Mouse (Mus musculus): ENCODE data around the gene Unk. TPM values are rescaled to one million over a fixed set of nuclear protein-coding genes. Genes with fewer than 3 reads are reported as not detected.

Gene Unk
- polyA plus RNA-seq, 1 experiment from 2014 or later, result 34.1 TPM

DNA sequence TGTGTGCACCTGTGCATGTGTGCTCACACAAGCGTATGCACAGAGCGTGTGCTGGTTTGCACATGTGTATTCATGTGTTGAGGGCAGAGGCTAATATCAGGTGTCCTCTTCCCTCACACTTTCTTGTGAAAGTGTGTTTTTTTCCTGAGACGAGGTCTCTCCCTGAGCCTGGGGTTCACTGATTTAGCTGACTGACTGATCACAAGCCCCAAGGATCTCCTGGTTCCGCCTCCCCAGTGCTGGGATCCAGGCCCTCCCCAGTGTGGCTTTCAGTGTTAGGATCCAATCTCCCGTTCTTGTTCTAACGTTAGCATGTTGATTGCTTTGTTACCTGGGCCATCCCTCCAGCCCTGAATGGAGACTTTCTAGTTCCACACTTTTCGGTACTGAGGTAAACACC is 70.7 kb downstream of the Unk start:
- Histone ChIP-seq H3K27me3 (replicated peaks; ENCODE audit: control insufficient read depth, insufficient read depth, low read length) (no peaks in the 10 kb centered on the region), H3K4me1 (replicated peaks; ENCODE audit: control insufficient read depth, insufficient read depth, low read length) (peaks cover 45% of the 10 kb centered on the region), H3K36me3 (ENCODE audit: control insufficient read depth, insufficient read depth, low read length) (no peaks in the 10 kb centered on the region), H3K9me3 (ENCODE audit: control insufficient read depth, low read length) (no peaks in the 10 kb centered on the region), H3K9ac (ENCODE audit: low read depth, low read length) (no peak overlapping the region), H3K4me3 (ENCODE audit: low read depth, low read length) (no peak overlapping the region), H3K27ac (ENCODE audit: low read depth, low read length) (no peak overlapping the region), H3K4me2 (no peak overlapping the region)
- DNase-seq (ENCODE audit: low spot score) (no peak), ATAC-seq (replicated peaks; ENCODE audit: low FRiP score) (no peak)
- 81% methylated on average over 7 of the region's 7 CpGs for WGBS

DNA sequence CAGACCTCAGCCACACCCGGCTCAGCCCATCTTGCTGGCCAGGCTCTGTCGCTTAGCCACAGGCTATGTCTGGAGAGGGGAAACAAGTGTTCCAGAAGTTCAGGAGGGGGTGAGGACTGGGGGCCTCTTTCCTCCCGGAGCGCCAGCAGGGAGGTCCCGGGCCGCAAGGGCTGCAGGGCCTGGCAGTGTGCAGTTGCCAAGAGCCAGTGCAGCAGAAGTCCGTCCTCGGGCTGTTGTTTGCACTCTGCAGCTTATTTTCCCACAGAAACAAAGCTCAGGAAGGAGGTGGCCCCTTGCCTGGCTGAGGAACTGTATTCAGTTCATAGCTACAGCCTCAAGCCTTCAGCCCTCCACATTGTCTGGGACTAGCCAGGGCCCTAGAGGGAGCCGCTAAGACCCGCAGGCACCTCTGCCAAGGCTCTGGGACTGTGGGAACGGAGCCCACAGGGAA is 71.8 kb downstream of the Unk start:
- DNase-seq (ENCODE audit: low spot score) (no peak), ATAC-seq (replicated peaks; ENCODE audit: low FRiP score) (no peak)
- peaks cover 8% of the 10 kb centered on the region for H3K27me3 ChIP-seq (replicated peaks; ENCODE audit: control insufficient read depth, insufficient read depth, low read length)
- peak overlapping the region; percentile 50 for H3K9ac ChIP-seq (ENCODE audit: low read depth, low read length)
- no peak overlapping the region for H3K4me3 ChIP-seq (ENCODE audit: low read depth, low read length)
- no peaks in the 10 kb centered on the region for H3K9me3 ChIP-seq (ENCODE audit: control insufficient read depth, low read length)
- no peaks in the 10 kb centered on the region for H3K36me3 ChIP-seq (ENCODE audit: control insufficient read depth, insufficient read depth, low read length)
- peak overlapping the region; percentile 43 for H3K4me2 ChIP-seq
- 53% methylated on average over 11 of the region's 11 CpGs for WGBS
- peaks cover 57% of the 10 kb centered on the region for H3K4me1 ChIP-seq (replicated peaks; ENCODE audit: control insufficient read depth, insufficient read depth, low read length)
- peak overlapping the region; percentile 72 for H3K27ac ChIP-seq (ENCODE audit: low read depth, low read length)

DNA sequence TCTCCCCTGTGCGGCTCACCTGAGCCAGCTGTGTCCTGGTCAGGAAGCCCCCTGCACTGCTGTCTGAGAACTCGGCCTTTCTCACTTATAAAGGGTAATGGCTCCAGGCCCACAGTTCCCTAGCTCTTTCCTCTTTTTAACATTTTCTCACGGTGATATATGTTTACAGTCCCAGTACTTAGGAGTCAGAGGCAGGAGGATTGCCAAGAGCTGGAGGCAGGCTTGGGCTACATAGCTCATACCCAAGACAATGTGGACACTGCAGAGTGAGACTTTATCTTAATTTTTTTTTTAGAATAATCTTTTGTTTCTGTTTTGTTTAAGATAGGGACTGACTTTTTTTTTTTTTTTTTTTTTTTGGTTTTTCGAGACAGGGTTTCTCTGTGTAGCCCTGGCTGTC is 72.3 kb downstream of the Unk start:
- H3K4me1 ChIP-seq (replicated peaks; ENCODE audit: control insufficient read depth, insufficient read depth, low read length), result peaks cover 59% of the 10 kb centered on the region
- H3K9me3 ChIP-seq (ENCODE audit: control insufficient read depth, low read length), result no peaks in the 10 kb centered on the region
- H3K27me3 ChIP-seq (replicated peaks; ENCODE audit: control insufficient read depth, insufficient read depth, low read length), result peaks cover 13% of the 10 kb centered on the region
- ATAC-seq (replicated peaks; ENCODE audit: low FRiP score), result no peak
- H3K4me2 ChIP-seq, result no peak overlapping the region; the same call in 1 of the 2 replicates
- H3K9ac ChIP-seq (ENCODE audit: low read depth, low read length), result peak overlapping the region; percentile 50; the same call in 1 of the 2 replicates
- 59% methylated on average over 3 of the region's 4 CpGs for WGBS
- DNase-seq (ENCODE audit: low spot score), result no peak
- H3K36me3 ChIP-seq (ENCODE audit: control insufficient read depth, insufficient read depth, low read length), result no peaks in the 10 kb centered on the region
- H3K27ac ChIP-seq (ENCODE audit: low read depth, low read length), result peak overlapping the region; percentile 72
- no peak overlapping the region for H3K4me3 ChIP-seq (ENCODE audit: low read depth, low read length)

DNA sequence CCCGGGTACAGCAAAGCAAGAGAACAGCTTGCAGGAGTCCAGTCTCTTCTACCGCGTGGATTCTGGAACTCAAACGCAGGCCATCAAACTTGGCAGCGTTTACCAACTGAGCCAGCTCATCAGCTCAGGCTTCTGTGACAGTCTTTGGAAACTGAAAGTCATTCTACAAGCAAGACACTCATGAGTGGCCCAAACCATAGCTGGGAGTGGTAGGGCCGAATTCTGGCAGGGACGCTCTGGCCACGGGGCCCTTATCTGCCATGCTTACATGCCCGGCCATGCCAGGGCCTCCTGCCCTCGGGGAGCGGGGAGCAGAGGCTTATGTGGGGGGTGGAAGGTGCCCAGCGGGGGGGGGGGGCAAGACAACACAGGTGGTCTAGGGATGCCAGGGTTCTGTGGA is 73.5 kb downstream of the Unk start:
- Histone ChIP-seq H3K27ac (ENCODE audit: low read depth, low read length) (peak overlapping the region; percentile 16; the same call in 1 of the 2 replicates), H3K4me2 (no peak overlapping the region), H3K4me3 (ENCODE audit: low read depth, low read length) (no peak overlapping the region), H3K4me1 (replicated peaks; ENCODE audit: control insufficient read depth, insufficient read depth, low read length) (peaks cover 65% of the 10 kb centered on the region), H3K36me3 (ENCODE audit: control insufficient read depth, insufficient read depth, low read length) (no peaks in the 10 kb centered on the region), H3K9ac (ENCODE audit: low read depth, low read length) (no peak overlapping the region), H3K9me3 (ENCODE audit: control insufficient read depth, low read length) (no peaks in the 10 kb centered on the region), H3K27me3 (replicated peaks; ENCODE audit: control insufficient read depth, insufficient read depth, low read length) (peaks cover 24% of the 10 kb centered on the region)
- WGBS, result 70% methylated on average over 12 of the region's 12 CpGs
- no peak for DNase-seq (ENCODE audit: low spot score)
- ATAC-seq (replicated peaks; ENCODE audit: low FRiP score), result no peak

DNA sequence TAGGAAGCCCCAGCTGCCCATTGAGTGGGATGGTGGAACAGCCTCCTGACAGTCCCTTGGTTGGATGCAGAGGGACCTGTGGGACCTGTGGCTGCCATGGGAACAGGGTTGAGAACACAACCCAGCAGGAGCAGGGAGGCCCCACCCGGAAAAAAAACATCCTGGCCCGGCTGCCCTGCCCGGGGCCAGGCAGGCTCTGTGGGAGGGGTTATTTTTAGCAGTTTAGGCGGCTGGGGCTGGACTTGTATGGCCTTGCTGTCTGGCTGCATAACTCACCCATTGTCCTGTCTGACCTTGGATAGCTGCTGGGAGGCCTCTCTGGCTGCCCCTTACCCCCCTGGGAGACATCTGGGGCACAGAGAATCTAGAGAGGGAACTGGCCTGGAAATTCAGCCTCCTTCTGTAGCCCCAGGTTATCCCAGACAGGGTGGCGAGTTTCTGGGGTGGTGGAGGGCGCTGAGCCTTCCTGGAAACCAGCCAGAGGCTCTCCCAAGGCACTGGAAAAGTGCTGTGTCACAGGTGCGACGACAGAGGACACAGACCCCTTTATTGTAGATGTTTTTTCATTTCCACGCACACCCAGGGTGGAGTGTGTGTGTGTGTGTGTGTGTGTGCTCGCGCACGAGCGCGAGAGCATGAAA is 74.0 kb downstream of the Unk start:
- DNase-seq (ENCODE audit: low spot score) (no peak), ATAC-seq (replicated peaks; ENCODE audit: low FRiP score) (0 out of 2 replicates have a peak, but pooled peaks have one; percentile 16)
- H3K9me3 ChIP-seq (ENCODE audit: control insufficient read depth, low read length), result no peaks in the 10 kb centered on the region
- no peak overlapping the region for H3K4me2 ChIP-seq
- 46% methylated on average over 14 of the region's 14 CpGs for WGBS
- H3K4me3 ChIP-seq (ENCODE audit: low read depth, low read length), result no peak overlapping the region
- H3K9ac ChIP-seq (ENCODE audit: low read depth, low read length), result no peak overlapping the region
- peaks cover 65% of the 10 kb centered on the region for H3K4me1 ChIP-seq (replicated peaks; ENCODE audit: control insufficient read depth, insufficient read depth, low read length)
- peaks cover 29% of the 10 kb centered on the region for H3K27me3 ChIP-seq (replicated peaks; ENCODE audit: control insufficient read depth, insufficient read depth, low read length)
- peak overlapping the region; percentile 16; the same call in 1 of the 2 replicates for H3K27ac ChIP-seq (ENCODE audit: low read depth, low read length)
- H3K36me3 ChIP-seq (ENCODE audit: control insufficient read depth, insufficient read depth, low read length), result no peaks in the 10 kb centered on the region

DNA sequence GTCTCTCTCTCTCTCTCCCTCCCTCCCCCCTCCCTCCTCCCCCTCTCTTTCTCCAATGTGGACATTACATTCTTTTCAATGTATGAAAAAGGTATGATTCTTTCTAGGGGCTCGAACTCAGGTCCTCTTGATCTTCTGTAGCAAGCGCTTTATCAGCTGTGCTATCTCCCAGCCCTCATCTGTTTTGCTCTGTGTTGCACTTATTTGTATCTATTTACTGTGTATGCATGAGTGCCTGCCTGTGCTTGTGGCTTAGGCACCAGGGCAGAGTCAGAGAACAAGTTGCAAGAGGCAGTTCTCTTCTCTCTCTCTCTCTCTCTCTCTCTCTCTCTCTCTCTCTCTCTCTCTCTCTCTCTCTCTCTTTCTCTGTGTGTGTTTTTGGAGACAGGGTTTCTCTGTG is 74.9 kb downstream of the Unk start:
- Histone ChIP-seq H3K9me3 (ENCODE audit: control insufficient read depth, low read length) (no peaks in the 10 kb centered on the region), H3K36me3 (ENCODE audit: control insufficient read depth, insufficient read depth, low read length) (no peaks in the 10 kb centered on the region), H3K27ac (ENCODE audit: low read depth, low read length) (no peak overlapping the region), H3K9ac (ENCODE audit: low read depth, low read length) (no peak overlapping the region), H3K27me3 (replicated peaks; ENCODE audit: control insufficient read depth, insufficient read depth, low read length) (peaks cover 39% of the 10 kb centered on the region), H3K4me2 (no peak overlapping the region), H3K4me3 (ENCODE audit: low read depth, low read length) (no peak overlapping the region), H3K4me1 (replicated peaks; ENCODE audit: control insufficient read depth, insufficient read depth, low read length) (peaks cover 64% of the 10 kb centered on the region)
- ATAC-seq (replicated peaks; ENCODE audit: low FRiP score) (no peak), DNase-seq (ENCODE audit: low spot score) (no peak)
- WGBS, result 80% methylated on average over 2 of the region's 2 CpGs

DNA sequence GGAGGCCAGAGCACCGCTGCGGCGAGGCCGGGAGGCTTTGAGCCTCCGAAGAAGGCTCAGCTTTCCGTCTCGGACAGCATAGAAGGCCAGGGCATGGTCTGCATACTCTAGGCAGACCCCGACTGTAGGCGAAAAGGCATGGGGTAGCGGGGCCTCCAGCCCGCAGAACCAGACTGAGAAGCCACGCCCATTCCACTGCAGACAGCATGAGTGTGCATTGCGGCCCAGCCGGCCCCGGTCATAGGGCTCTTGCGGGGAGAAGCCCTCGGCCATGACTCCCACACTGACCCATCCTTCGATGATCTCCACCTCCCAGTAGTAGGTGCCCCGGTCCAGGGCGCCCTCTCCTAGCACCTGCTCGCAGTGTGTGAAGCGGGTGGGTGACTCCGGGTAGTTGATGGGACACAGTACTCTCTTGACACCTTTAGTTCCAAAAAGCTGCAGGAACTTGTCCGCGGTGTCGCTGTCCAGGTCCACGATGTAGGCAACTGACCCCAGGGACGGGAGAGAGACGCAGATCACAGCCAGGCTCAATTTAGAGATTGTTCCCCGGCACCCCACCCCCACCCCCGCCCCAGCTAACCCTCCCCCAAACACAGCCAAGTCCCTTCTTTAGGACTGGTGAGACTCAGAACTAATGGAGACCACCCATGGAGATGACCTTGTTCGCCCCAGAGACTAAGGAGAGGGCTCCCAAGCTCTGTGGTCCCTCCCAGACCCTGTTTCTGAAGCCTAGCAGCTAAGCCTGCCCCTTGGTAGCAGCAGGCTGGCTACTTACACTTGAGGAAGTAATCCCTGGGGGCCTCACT is 76.2 kb downstream of the Unk start:
- H3K4me1 ChIP-seq (replicated peaks; ENCODE audit: control insufficient read depth, insufficient read depth, low read length), result peaks cover 57% of the 10 kb centered on the region
- peak overlapping the region; percentile 55 for H3K4me2 ChIP-seq
- H3K27ac ChIP-seq (ENCODE audit: low read depth, low read length), result peak overlapping the region; percentile 34
- ATAC-seq (replicated peaks; ENCODE audit: low FRiP score) (peak; percentile 39; the same call in 1 of the 2 replicates), DNase-seq (ENCODE audit: low spot score) (no peak)
- 30% methylated on average over 32 of the region's 32 CpGs for WGBS
- peak overlapping the region; percentile 6; the same call in 1 of the 2 replicates for H3K4me3 ChIP-seq (ENCODE audit: low read depth, low read length)
- H3K9ac ChIP-seq (ENCODE audit: low read depth, low read length), result peak overlapping the region; percentile 40; the same call in 1 of the 2 replicates
- H3K36me3 ChIP-seq (ENCODE audit: control insufficient read depth, insufficient read depth, low read length), result no peaks in the 10 kb centered on the region
- H3K27me3 ChIP-seq (replicated peaks; ENCODE audit: control insufficient read depth, insufficient read depth, low read length), result peaks cover 50% of the 10 kb centered on the region
- H3K9me3 ChIP-seq (ENCODE audit: control insufficient read depth, low read length), result no peaks in the 10 kb centered on the region

DNA sequence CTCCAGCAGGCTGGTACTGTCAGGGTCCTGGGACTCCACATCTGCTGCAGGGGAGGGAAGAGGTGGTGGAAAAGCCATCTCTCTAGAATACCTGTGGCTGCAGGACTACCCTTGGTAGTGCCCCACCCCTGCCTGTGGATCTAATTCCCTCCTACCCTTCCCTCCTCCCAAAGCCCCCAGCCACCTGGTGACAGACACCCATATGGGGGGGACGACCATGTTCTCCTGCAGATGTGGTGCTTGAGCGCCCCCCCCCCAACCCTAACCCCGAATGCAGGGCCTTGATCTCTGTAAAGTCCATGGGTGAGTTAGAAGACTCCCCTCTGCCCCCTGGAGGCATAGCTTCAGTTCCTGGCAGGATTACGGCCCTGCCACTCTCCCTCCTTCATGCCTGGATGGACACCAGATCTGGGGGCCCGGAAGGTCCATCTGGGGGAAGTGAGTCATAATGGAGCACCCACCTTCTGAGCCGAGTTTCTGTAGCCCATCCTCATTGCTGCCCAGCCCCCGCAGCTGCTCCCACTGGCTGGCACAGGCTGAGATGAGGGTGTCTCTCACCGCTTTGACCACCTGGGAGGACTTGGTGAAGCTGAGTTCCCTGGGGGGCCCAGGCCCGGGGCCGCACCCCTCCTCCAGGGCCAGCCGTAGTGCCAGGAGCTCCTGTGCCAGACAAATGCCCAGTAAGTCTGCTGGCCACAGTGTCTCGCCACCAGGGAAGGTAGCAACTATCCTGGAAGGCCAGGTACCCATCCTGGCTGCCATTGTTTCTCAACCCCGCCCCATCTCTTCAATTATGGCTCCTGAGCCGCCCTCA is 77.0 kb downstream of the Unk start:
- H3K9me3 ChIP-seq (ENCODE audit: control insufficient read depth, low read length), result no peaks in the 10 kb centered on the region
- H3K4me2 ChIP-seq, result peak overlapping the region; percentile 55
- no peak overlapping the region for H3K9ac ChIP-seq (ENCODE audit: low read depth, low read length)
- 40% methylated on average over 14 of the region's 14 CpGs for WGBS
- H3K36me3 ChIP-seq (ENCODE audit: control insufficient read depth, insufficient read depth, low read length), result no peaks in the 10 kb centered on the region
- H3K27me3 ChIP-seq (replicated peaks; ENCODE audit: control insufficient read depth, insufficient read depth, low read length), result peaks cover 50% of the 10 kb centered on the region
- H3K4me1 ChIP-seq (replicated peaks; ENCODE audit: control insufficient read depth, insufficient read depth, low read length), result peaks cover 50% of the 10 kb centered on the region
- no peak overlapping the region for H3K4me3 ChIP-seq (ENCODE audit: low read depth, low read length)
- H3K27ac ChIP-seq (ENCODE audit: low read depth, low read length), result 0 out of 2 replicates have a peak overlapping the region, but pooled peaks have one; percentile 19
- no peak for DNase-seq (ENCODE audit: low spot score)
- no peak for ATAC-seq (replicated peaks; ENCODE audit: low FRiP score)
